Mouse (Mus musculus) forebrain, embryonic 11.5 days (tissue): Measurements from ENCODE around the gene Hip1r. TPM values are rescaled to one million over a fixed set of nuclear protein-coding genes. Genes with fewer than 3 reads are reported as not detected.

Experiments
- ATAC-seq: fragments of 200-750 bp; cut with Nextera tagmentation; replicated peaks from 2 replicates; pipeline ENCODE4 v1.8.0; 2017; ENCODE audit warnings: moderate TSS enrichment; ENCODE audit not compliant: low FRiP score
- DNase-seq: peaks from one replicate; pipeline ENCODE4 v3.0.0-alpha.2; 2017; ENCODE audit warnings: low spot score
- H3K27ac ChIP-seq: fragments of 300-500 bp; sonication (generic); 2 replicates; pipeline ENCODE4 v1.5.1; 2014; ENCODE audit warnings: low read depth, low read length
- H3K27me3 ChIP-seq: fragments of 300-500 bp; sonication (generic); 2 replicates; pipeline ENCODE4 v1.6.1; 2014; ENCODE audit warnings: mild to moderate bottlenecking, low read length, mixed read lengths; ENCODE audit not compliant: control insufficient read depth, insufficient read depth
- H3K36me3 ChIP-seq: fragments of 300-500 bp; sonication (generic); 2 replicates; pipeline ENCODE4 v1.6.1; 2014; ENCODE audit warnings: mild to moderate bottlenecking, low read length, moderate library complexity, mixed read lengths; ENCODE audit not compliant: control insufficient read depth, insufficient read depth
- H3K4me1 ChIP-seq: fragments of 300-500 bp; sonication (generic); replicated peaks from 2 replicates; pipeline ENCODE4 v1.6.1; 2014; ENCODE audit warnings: low read length, mixed read lengths; ENCODE audit not compliant: control insufficient read depth, insufficient read depth
- H3K4me2 ChIP-seq: fragments of 300-500 bp; sonication (generic); 2 replicates; pipeline ENCODE4 v1.6.1; 2014; ENCODE audit warnings: low read depth, mild to moderate bottlenecking, low read length, moderate library complexity, mixed read lengths; ENCODE audit not compliant: severe bottlenecking
- H3K4me3 ChIP-seq: fragments of 300-500 bp; sonication (generic); 2 replicates; pipeline ENCODE4 v1.5.1; 2014; ENCODE audit warnings: low read depth, low read length
- H3K9ac ChIP-seq: fragments of 300-500 bp; sonication (generic); 2 replicates; pipeline ENCODE4 v1.6.1; 2014; ENCODE audit warnings: low read length
- H3K9me3 ChIP-seq: fragments of 300-500 bp; sonication (generic); 2 replicates; pipeline ENCODE4 v1.6.1; 2016; ENCODE audit warnings: low read length, mixed read lengths; ENCODE audit not compliant: control insufficient read depth
- WGBS: fragments of 180-500 bp; shearing (Covaris S2); extraction: QIAGEN DNeasy Blood & Tissue Kit; methylation state at CpG from one replicate; pipeline ENCODE4 v1.1.7; 2014; 5-methylcytosine and 5-hydroxymethylcytosine counted together
- polyA plus RNA-seq: library from polyadenylated mRNA; unstranded; fragments of >200 nt; fragmentation: Nextera tagmentation; extraction: Ambion mirVana; gene quantifications from 2 replicates; pipeline ENCODE4 v1.2.1, GENCODE M21; 2014

Hip1r gene
- polyA plus RNA-seq, 1 experiment from 2014 or later = 7.3 TPM

- H3K4me2 ChIP-seq = no peak overlapping the region
- no peak for DNase-seq
- ATAC-seq = no peak
- no peak overlapping the region for H3K4me3 ChIP-seq
- WGBS = 87% methylated on average over 10 of the region's 10 CpGs
- H3K9me3 ChIP-seq = no peaks in the 10 kb centered on the region
- H3K27me3 ChIP-seq = no peaks in the 10 kb centered on the region
- H3K27ac ChIP-seq = no peak overlapping the region
- no peaks in the 10 kb centered on the region for H3K4me1 ChIP-seq
- no peaks in the 10 kb centered on the region for H3K36me3 ChIP-seq
- H3K9ac ChIP-seq = no peak overlapping the region
These were observed 22.8 kb downstream of the Hip1r start for GRCm38 (mm10) chr5:123996194-123996593.

- Histone ChIP-seq H3K4me2 (no peak overlapping the region), H3K4me3 (no peak overlapping the region), H3K36me3 (no peaks in the 10 kb centered on the region), H3K9ac (no peak overlapping the region), H3K9me3 (no peaks in the 10 kb centered on the region), H3K27me3 (no peaks in the 10 kb centered on the region), H3K4me1 (no peaks in the 10 kb centered on the region), H3K27ac (no peak overlapping the region)
- ATAC-seq = no peak
- DNase-seq = no peak
- 92% methylated on average over 14 of the region's 14 CpGs for WGBS
These were observed 23.3 kb downstream of the Hip1r start for GRCm38 (mm10) chr5:123996695-123997094.

DNA sequence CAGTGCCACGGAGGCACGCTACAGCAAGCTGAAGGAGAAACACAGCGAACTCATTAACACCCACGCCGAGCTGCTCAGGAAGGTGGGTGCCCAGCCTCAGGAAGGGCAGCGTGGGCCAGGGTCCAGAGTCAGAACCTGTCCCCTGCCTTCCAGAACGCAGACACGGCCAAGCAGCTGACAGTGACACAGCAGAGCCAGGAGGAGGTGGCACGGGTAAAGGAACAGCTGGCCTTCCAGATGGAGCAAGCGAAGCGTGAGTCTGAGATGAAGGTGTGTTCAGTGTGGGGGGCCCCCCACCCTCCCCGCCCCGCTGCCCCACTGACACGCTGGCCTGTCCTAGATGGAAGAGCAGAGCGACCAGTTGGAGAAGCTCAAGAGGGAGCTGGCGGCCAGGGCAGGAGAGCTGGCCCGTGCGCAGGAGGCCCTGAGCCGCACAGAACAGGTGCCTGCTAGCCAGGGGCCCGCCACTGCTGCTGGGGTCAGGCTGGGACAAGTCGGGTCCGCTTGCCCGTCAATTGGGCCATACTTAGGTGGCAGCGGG, 23.9 kb downstream of the Hip1r start:
- Histone ChIP-seq H3K9me3 (no peaks in the 10 kb centered on the region), H3K27ac (no peak overlapping the region), H3K27me3 (no peaks in the 10 kb centered on the region), H3K36me3 (no peaks in the 10 kb centered on the region), H3K9ac (no peak overlapping the region), H3K4me3 (no peak overlapping the region), H3K4me1 (no peaks in the 10 kb centered on the region), H3K4me2 (no peak overlapping the region)
- WGBS = 88% methylated on average over 24 of the region's 24 CpGs
- no peak for ATAC-seq
- DNase-seq = no peak

DNA sequence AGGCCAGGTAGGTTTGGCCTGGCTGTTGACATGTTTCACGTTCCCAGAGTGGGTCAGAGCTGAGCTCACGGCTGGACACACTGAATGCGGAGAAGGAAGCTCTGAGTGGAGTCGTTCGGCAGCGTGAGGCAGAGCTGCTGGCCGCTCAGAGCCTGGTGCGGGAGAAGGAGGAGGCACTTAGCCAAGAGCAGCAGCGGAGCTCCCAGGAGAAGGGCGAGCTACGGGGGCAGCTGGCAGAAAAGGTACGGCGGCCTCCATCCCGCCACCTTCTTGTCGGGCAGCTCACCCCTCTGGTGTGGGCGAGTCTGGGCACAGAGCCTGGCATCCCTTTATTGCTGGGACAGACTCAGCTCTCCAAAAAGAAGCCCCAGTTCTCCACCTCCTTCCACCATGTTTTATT, 24.4 kb downstream of the Hip1r start:
- Histone ChIP-seq H3K9me3 (no peaks in the 10 kb centered on the region), H3K36me3 (no peaks in the 10 kb centered on the region), H3K4me2 (no peak overlapping the region), H3K27ac (no peak overlapping the region), H3K9ac (no peak overlapping the region), H3K4me1 (no peaks in the 10 kb centered on the region), H3K27me3 (no peaks in the 10 kb centered on the region), H3K4me3 (no peak overlapping the region)
- ATAC-seq = no peak
- 86% methylated on average over 16 of the region's 16 CpGs for WGBS
- DNase-seq = no peak

DNA sequence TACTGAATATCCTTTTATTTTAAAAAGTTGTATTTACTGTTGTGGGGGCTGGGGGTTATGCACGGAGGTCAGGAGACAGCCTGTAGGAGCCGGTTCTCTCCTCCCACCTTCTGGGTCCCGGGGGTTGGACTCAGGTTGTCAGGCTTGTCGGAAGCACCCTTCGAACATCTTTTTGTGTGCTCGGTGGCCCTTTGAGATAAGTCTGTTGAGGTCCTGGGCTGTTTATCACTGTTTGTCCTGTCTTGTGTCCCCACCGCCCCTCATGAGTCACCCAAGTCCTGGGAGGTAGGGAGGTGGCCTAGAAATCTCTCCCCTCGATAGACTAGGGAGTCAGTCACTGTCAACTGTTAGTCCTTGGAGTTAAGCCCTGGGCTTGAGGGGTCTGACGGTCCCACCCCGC, 24.9 kb downstream of the Hip1r start:
- no peaks in the 10 kb centered on the region for H3K4me1 ChIP-seq
- H3K4me2 ChIP-seq = no peak overlapping the region
- no peak overlapping the region for H3K27ac ChIP-seq
- no peaks in the 10 kb centered on the region for H3K36me3 ChIP-seq
- H3K4me3 ChIP-seq = no peak overlapping the region
- WGBS = 90% methylated on average over 10 of the region's 10 CpGs
- H3K27me3 ChIP-seq = no peaks in the 10 kb centered on the region
- ATAC-seq = no peak
- H3K9ac ChIP-seq = no peak overlapping the region
- no peaks in the 10 kb centered on the region for H3K9me3 ChIP-seq
- DNase-seq = no peak

GRCm38 (mm10) chr5:124000824-124001223, 27.4 kb downstream of the Hip1r start:
- H3K9ac ChIP-seq = no peak overlapping the region

GRCm38 (mm10) chr5:124001274-124001673, 27.8 kb downstream of the Hip1r start:
- DNase-seq (no peak), ATAC-seq (no peak)
- Histone ChIP-seq H3K9ac (no peak overlapping the region), H3K4me3 (no peak overlapping the region), H3K9me3 (no peaks in the 10 kb centered on the region), H3K27ac (no peak overlapping the region), H3K36me3 (peaks cover 6% of the 10 kb centered on the region; the same call in 1 of the 2 replicates), H3K27me3 (no peaks in the 10 kb centered on the region), H3K4me2 (no peak overlapping the region), H3K4me1 (no peaks in the 10 kb centered on the region)
- WGBS = 63% methylated on average over 9 of the region's 9 CpGs

More at GRCm38 (mm10) chr5:124000824-124001223, 27.4 kb downstream of the Hip1r start:
- Histone ChIP-seq H3K36me3 (peaks cover 4% of the 10 kb centered on the region; the same call in 1 of the 2 replicates), H3K27me3 (no peaks in the 10 kb centered on the region), H3K4me1 (no peaks in the 10 kb centered on the region), H3K4me2 (no peak overlapping the region), H3K4me3 (no peak overlapping the region), H3K9me3 (no peaks in the 10 kb centered on the region), H3K27ac (no peak overlapping the region)
- peak; percentile 58 for ATAC-seq
- peak; percentile 91 for DNase-seq
- 14% methylated on average over 7 of the region's 7 CpGs for WGBS

GRCm38 (mm10) chr5:124002876-124003275, 29.4 kb downstream of the Hip1r start:
- ATAC-seq (no peak), DNase-seq (no peak)
- Histone ChIP-seq H3K4me2 (no peak overlapping the region), H3K4me1 (no peaks in the 10 kb centered on the region), H3K36me3 (peaks cover 13% of the 10 kb centered on the region; the same call in 1 of the 2 replicates), H3K4me3 (no peak overlapping the region), H3K27me3 (no peaks in the 10 kb centered on the region), H3K9ac (no peak overlapping the region), H3K27ac (no peak overlapping the region), H3K9me3 (no peaks in the 10 kb centered on the region)
- 91% methylated on average over 2 of the region's 2 CpGs for WGBS

DNA sequence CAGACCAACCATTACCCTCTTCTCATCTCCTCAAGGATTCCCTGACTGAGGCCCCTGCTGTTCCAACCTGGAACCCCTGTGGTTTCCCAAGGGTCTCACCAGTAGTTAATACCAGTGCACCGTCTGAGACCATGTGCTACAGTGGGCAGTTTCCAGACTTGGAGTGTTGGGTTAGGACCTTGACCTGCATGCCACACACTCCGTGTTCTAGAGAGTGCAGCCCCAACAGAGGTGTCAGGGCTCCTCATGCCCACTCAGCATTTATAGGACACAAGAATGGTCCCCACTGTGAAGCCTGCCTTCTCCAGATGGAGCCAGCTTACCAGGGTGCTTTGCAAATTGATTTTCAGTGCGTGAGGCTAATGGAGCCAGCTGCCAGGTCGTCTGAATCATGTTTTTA, 29.9 kb downstream of the Hip1r start:
- Histone ChIP-seq H3K4me1 (no peaks in the 10 kb centered on the region), H3K9ac (no peak overlapping the region), H3K4me3 (no peak overlapping the region), H3K9me3 (no peaks in the 10 kb centered on the region), H3K4me2 (no peak overlapping the region), H3K27me3 (no peaks in the 10 kb centered on the region), H3K36me3 (peaks cover 14% of the 10 kb centered on the region; the same call in 1 of the 2 replicates), H3K27ac (no peak overlapping the region)
- 75% methylated on average over 4 of the region's 4 CpGs for WGBS
- DNase-seq = no peak
- ATAC-seq = no peak
